13 mouse cellular contexts compared by ENCODE assay signal in genomic region chr4:63025306-63025705, GRCm38 (mm10).
"Had no signal": no experiment of that assay in that cellular context is flagged by ENCODE, and none has a peak within 500 bp of the region (broad histone marks: within the 10 kb centered on the region; RNA-seq: fewer than 3 reads in every experiment).

No protein-coding gene starts in this region.

- H3K27me3 ChIP-seq: midbrain, embryonic 12.5 days; midbrain, embryonic 15.5 days; neural tube, embryonic 12.5 days; stomach, embryonic 15.5 days had no signal

- H3K9me3 ChIP-seq: midbrain, embryonic 12.5 days; midbrain, embryonic 15.5 days; neural tube, embryonic 12.5 days; stomach, embryonic 15.5 days had no signal

- H3K4me3 ChIP-seq: midbrain, embryonic 12.5 days; midbrain, embryonic 15.5 days; neural tube, embryonic 12.5 days; stomach, embryonic 15.5 days had no signal

- H3K27ac ChIP-seq: liver, embryonic 14.5 days; midbrain, embryonic 12.5 days; midbrain, embryonic 15.5 days; neural tube, embryonic 12.5 days; stomach, embryonic 15.5 days; stomach, postnatal 0 days had no signal

- H3K4me1 ChIP-seq: midbrain, embryonic 12.5 days; midbrain, embryonic 15.5 days; neural tube, embryonic 12.5 days had no signal

- ATAC-seq: midbrain, embryonic 15.5 days had no signal

- H3K9ac ChIP-seq: liver, embryonic 14.5 days; lung, embryonic 14.5 days; midbrain, embryonic 12.5 days; midbrain, embryonic 15.5 days; neural tube, embryonic 12.5 days; stomach, embryonic 15.5 days had no signal

- H3K4me2 ChIP-seq: lung, embryonic 14.5 days; midbrain, embryonic 12.5 days; midbrain, embryonic 15.5 days; neural tube, embryonic 12.5 days; stomach, embryonic 15.5 days had no signal

- H3K36me3 ChIP-seq: midbrain, embryonic 12.5 days; midbrain, embryonic 15.5 days; neural tube, embryonic 12.5 days; stomach, embryonic 15.5 days had no signal

- DNase-seq: lung, adult 18-20 months; lung, embryonic 14.5 days; lung, postnatal 10 days; right cerebral cortex, postnatal 14 days; thymus, adult 2 months; thymus, postnatal 25 days; thymus, postnatal 4 days had no signal
